Mouse (Mus musculus): ENCODE data around the gene Tmbim1. TPM values are rescaled to one million over a fixed set of nuclear protein-coding genes. Genes with fewer than 3 reads are reported as not detected.
"Not testable (repeated sequence)": the region's sequence is repeated elsewhere in the genome, so short reads cannot be mapped to it uniquely, and the experiment has no call there.

Tmbim1 gene
- total and polyA plus RNA-seq, 3 experiments = 26.6 to 35.1 (median 32.4) TPM

GRCm38 (mm10) chr1:74329899-74330431 is 24.5 kb upstream of the Tmbim1 start:
- Histone ChIP-seq H3K9me3 (replicated peaks; ENCODE audit: low read length) (peaks cover 8% of the 10 kb centered on the region), H3K9ac (ENCODE audit: insufficient read depth, low read depth) (no peak overlapping the region), H3K27me3 (replicated peaks) (no peaks in the 10 kb centered on the region), H3K79me2 (replicated peaks; ENCODE audit: control insufficient read depth, extremely low read depth, insufficient read depth, poor library complexity, severe bottlenecking) (peaks cover 24% of the 10 kb centered on the region), H3K4me1 (ENCODE audit: control insufficient read depth in 1 of 2, insufficient read depth in 2 of 2) (peaks cover 9 to 25% of the 10 kb centered on the region in 2 experiments), H3K27ac (ENCODE audit: insufficient read depth, low read depth) (no peak overlapping the region), H3K36me3 (replicated peaks in 1 of 2; ENCODE audit: control insufficient read depth in 1 of 2, insufficient read depth in 1 of 2, low read length in 1 of 2) (peaks cover 0 to 7% of the 10 kb centered on the region in 2 experiments), H3K4me2 (ENCODE audit: insufficient read depth, low read depth, poor library complexity, severe bottlenecking) (no peak overlapping the region), H3K4me3 (replicated peaks in 1 of 3; ENCODE audit: low read depth in 2 of 3, low read length in 2 of 3, poor library complexity in 1 of 3) (no peak overlapping the region)
- DNase-seq (ENCODE audit: extremely low read depth) = no peak
- dilution Hi-C loops (cut with MboI; ENCODE audit: extremely low pct_ligation_motif_present, extremely low pct_unique_long_range_greater_than_20kb, low sequenced_read_pairs) (no loop called here), in situ Hi-C loops (cut with MboI; ENCODE audit: low pct_ligation_motif_present, low pct_unique_long_range_greater_than_20kb, low sequenced_read_pairs) (no loop called here)
- no peak for TF ChIP-seq SMC3 (IDR thresholded peaks at IDR 0.05; ENCODE audit: low read depth, low read length)
- TF ChIP-seq MYC (IDR thresholded peaks at IDR 0.05; ENCODE audit: low read depth, low read length) = no peak
- no peak for TF ChIP-seq EP300 (IDR thresholded peaks at IDR 0.05; ENCODE audit: low read length)
- no peak for TF ChIP-seq PAX5 (IDR thresholded peaks at IDR 0.05; ENCODE audit: low read length)
- TF ChIP-seq CTCF (conservative IDR thresholded peaks at IDR 0.05 in 1 of 2, IDR thresholded peaks at IDR 0.05 in 1 of 2; ENCODE audit: low read depth in 2 of 2, low read length in 2 of 2) = no peak
- TF ChIP-seq POLR2AphosphoS2 (IDR thresholded peaks at IDR 0.05; ENCODE audit: low read depth, low read length) = no peak
- no peak for TF ChIP-seq IRF4 (IDR thresholded peaks at IDR 0.05; ENCODE audit: low read depth, low read length)
- no peak for TF ChIP-seq E2F4 (IDR thresholded peaks at IDR 0.05; ENCODE audit: insufficient replicate concordance, low read depth, low read length)
- TF ChIP-seq MAZ (IDR thresholded peaks at IDR 0.05; ENCODE audit: low read depth, low read length) = no peak
- TF ChIP-seq ZKSCAN1 (IDR thresholded peaks at IDR 0.05; ENCODE audit: borderline replicate concordance, low read depth, low read length) = no peak
- no peak for TF ChIP-seq KAT2A (IDR thresholded peaks at IDR 0.05; ENCODE audit: insufficient replicate concordance, low read length)
- no peak for TF ChIP-seq TBP (conservative IDR thresholded peaks at IDR 0.05; ENCODE audit: low read depth, low read length)
- no peak for TF ChIP-seq JUND (conservative IDR thresholded peaks at IDR 0.05; ENCODE audit: low read depth, low read length)
- TF ChIP-seq ZMIZ1 (IDR thresholded peaks at IDR 0.05; ENCODE audit: low read depth, low read length) = no peak
- TF ChIP-seq MEF2A (IDR thresholded peaks at IDR 0.05; ENCODE audit: borderline replicate concordance, low read depth, low read length) = no peak
- TF ChIP-seq CHD2 (IDR thresholded peaks at IDR 0.05; ENCODE audit: low read length) = no peak
- TF ChIP-seq POLR2A (IDR thresholded peaks at IDR 0.05; ENCODE audit: low read depth, low read length) = no peak
- TF ChIP-seq USF2 (conservative IDR thresholded peaks at IDR 0.05; ENCODE audit: low read depth, low read length) = no peak
- no peak for TF ChIP-seq NELFE (IDR thresholded peaks at IDR 0.05; ENCODE audit: low read depth, low read length)
- no peak for TF ChIP-seq HCFC1 (IDR thresholded peaks at IDR 0.05; ENCODE audit: low read depth, low read length)

DNA sequence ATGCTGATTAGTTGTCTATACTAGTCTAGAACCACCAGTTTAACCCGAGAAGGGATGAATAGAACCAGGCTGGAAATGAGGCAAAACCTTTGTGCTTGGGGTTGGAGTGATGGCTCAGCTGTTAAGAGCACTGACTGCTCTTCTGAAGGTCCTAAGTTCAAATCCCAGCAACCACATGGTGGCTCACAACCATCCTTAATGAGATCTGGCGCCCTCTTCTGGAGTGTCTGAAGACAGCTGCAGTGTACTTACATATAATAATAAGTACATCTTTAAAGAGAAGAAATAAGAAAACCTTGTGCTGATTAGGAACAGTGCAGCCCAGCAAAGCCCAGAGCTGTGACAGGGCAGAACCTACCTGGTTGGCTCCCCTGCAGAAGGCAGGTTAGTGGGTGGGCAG is 21.5 kb upstream of the Tmbim1 start:
- H3K9me3 ChIP-seq (replicated peaks; ENCODE audit: low read length); H3K4me2 ChIP-seq (ENCODE audit: insufficient read depth, low read depth, poor library complexity, severe bottlenecking); H3K79me2 ChIP-seq (replicated peaks; ENCODE audit: control insufficient read depth, extremely low read depth, insufficient read depth, poor library complexity, severe bottlenecking); DNase-seq (ENCODE audit: extremely low read depth); H3K4me3 ChIP-seq (replicated peaks in 1 of 3; ENCODE audit: low read depth in 2 of 3, low read length in 2 of 3, poor library complexity in 1 of 3); H3K27ac ChIP-seq (ENCODE audit: insufficient read depth, low read depth); dilution Hi-C loops (cut with MboI; ENCODE audit: extremely low pct_ligation_motif_present, extremely low pct_unique_long_range_greater_than_20kb, low sequenced_read_pairs); H3K9ac ChIP-seq (ENCODE audit: insufficient read depth, low read depth); in situ Hi-C loops (cut with MboI; ENCODE audit: low pct_ligation_motif_present, low pct_unique_long_range_greater_than_20kb, low sequenced_read_pairs); H3K36me3 ChIP-seq (replicated peaks in 1 of 2; ENCODE audit: control insufficient read depth in 1 of 2, insufficient read depth in 1 of 2, low read length in 1 of 2); H3K27me3 ChIP-seq (replicated peaks): not testable (repeated sequence)
- peaks cover 12 to 22% of the 10 kb centered on the region in 2 experiments for H3K4me1 ChIP-seq (ENCODE audit: control insufficient read depth in 1 of 2, insufficient read depth in 2 of 2)
- peak; percentile 11 to 50; a peak in 2 of 4 replicates for TF ChIP-seq CTCF (conservative IDR thresholded peaks at IDR 0.05 in 1 of 2, IDR thresholded peaks at IDR 0.05 in 1 of 2; ENCODE audit: low read depth in 2 of 2, low read length in 2 of 2)
- peak; percentile 28 for TF ChIP-seq SMC3 (IDR thresholded peaks at IDR 0.05; ENCODE audit: low read depth, low read length)
